Mouse (Mus musculus): Measurements from ENCODE around the gene Litaf. TPM values are rescaled to one million over a fixed set of nuclear protein-coding genes. Genes with fewer than 3 reads are reported as not detected.

Gene Litaf
- total and polyA plus RNA-seq, 3 experiments = 97.5 to 178 (median 154) TPM

DNA sequence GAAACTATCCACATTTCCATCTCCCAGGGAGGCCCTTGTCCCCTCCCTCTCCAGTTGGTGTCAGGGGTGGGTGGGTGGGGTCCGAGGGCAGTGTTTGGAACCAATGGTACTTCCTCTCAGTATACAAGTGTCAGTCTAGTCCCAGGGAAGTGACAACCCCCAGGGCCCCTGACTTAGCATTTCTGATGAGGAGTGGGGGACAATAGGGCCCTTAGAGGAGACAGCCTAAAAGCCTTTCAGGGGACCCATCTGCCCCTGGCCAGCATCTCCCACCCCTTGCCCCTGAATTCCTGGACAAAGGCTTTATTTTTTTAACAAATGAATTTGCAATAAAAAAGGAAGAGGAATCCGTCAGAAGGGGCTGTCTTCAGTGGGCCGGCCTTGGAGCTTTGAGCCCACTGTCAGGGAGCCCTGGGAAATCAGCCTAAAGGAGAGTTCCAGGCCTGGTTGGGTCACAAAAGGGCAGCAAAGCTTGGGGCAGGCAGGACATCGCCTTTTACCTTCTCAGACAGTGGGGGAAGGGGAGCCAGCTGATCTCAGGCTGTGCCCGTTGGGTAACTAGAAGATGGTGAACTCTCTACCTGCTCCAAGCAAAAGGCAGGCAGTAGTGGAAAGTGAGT lies 129.1 kb downstream of the Litaf start:
- in situ Hi-C loops (cut with MboI; ENCODE audit: low pct_ligation_motif_present, low pct_unique_long_range_greater_than_20kb, low sequenced_read_pairs) = no loop called here
- H3K4me3 ChIP-seq (replicated peaks in 1 of 3; ENCODE audit: low read depth in 2 of 3, low read length in 2 of 3, poor library complexity in 1 of 3) = no peak overlapping the region
- H3K36me3 ChIP-seq (replicated peaks in 1 of 2; ENCODE audit: control insufficient read depth in 1 of 2, insufficient read depth in 1 of 2, low read length in 1 of 2) = no peaks in the 10 kb centered on the region
- DNase-seq (ENCODE audit: extremely low read depth) = no peak
- no peaks in the 10 kb centered on the region for H3K9me3 ChIP-seq (replicated peaks; ENCODE audit: low read length)
- no peaks in the 10 kb centered on the region for H3K79me2 ChIP-seq (replicated peaks; ENCODE audit: control insufficient read depth, extremely low read depth, insufficient read depth, poor library complexity, severe bottlenecking)
- TF ChIP-seq ZNF384 (IDR thresholded peaks at IDR 0.05; ENCODE audit: low read depth, low read length) (no peak), MXI1 (IDR thresholded peaks at IDR 0.05; ENCODE audit: low read depth, low read length) (no peak), ELF1 (IDR thresholded peaks at IDR 0.05; ENCODE audit: low read depth, low read length) (no peak), IRF4 (IDR thresholded peaks at IDR 0.05; ENCODE audit: low read depth, low read length) (no peak), HCFC1 (IDR thresholded peaks at IDR 0.05; ENCODE audit: low read depth, low read length) (no peak), MAX (IDR thresholded peaks at IDR 0.05; ENCODE audit: low read length) (no peak), NELFE (IDR thresholded peaks at IDR 0.05; ENCODE audit: low read depth, low read length) (no peak), ZC3H11A (IDR thresholded peaks at IDR 0.05; ENCODE audit: low read depth, low read length) (no peak), USF2 (conservative IDR thresholded peaks at IDR 0.05; ENCODE audit: low read depth, low read length) (no peak), POLR2A (IDR thresholded peaks at IDR 0.05; ENCODE audit: low read depth, low read length) (no peak), BHLHE40 (IDR thresholded peaks at IDR 0.05; ENCODE audit: low read depth, low read length) (no peak), TCF12 (IDR thresholded peaks at IDR 0.05; ENCODE audit: low read depth, low read length) (no peak), ZKSCAN1 (IDR thresholded peaks at IDR 0.05; ENCODE audit: borderline replicate concordance, low read depth, low read length) (no peak), CHD1 (IDR thresholded peaks at IDR 0.05; ENCODE audit: low read depth, low read length) (no peak), CTCF (conservative IDR thresholded peaks at IDR 0.05 in 1 of 2, IDR thresholded peaks at IDR 0.05 in 1 of 2; ENCODE audit: low read depth in 2 of 2, low read length in 2 of 2) (no peak), E2F4 (IDR thresholded peaks at IDR 0.05; ENCODE audit: insufficient replicate concordance, low read depth, low read length) (no peak), UBTF (IDR thresholded peaks at IDR 0.05; ENCODE audit: low read depth, low read length) (no peak)
- no peak overlapping the region for H3K9ac ChIP-seq (ENCODE audit: insufficient read depth, low read depth)
- H3K4me1 ChIP-seq (ENCODE audit: control insufficient read depth in 1 of 2, insufficient read depth in 2 of 2) = peaks cover 0 to 16% of the 10 kb centered on the region in 2 experiments; a peak in 3 of 4 replicates
- dilution Hi-C loops (cut with MboI; ENCODE audit: extremely low pct_ligation_motif_present, extremely low pct_unique_long_range_greater_than_20kb, low sequenced_read_pairs) = no loop called here
- H3K4me2 ChIP-seq (ENCODE audit: insufficient read depth, low read depth, poor library complexity, severe bottlenecking) = no peak overlapping the region
- H3K27ac ChIP-seq (ENCODE audit: insufficient read depth, low read depth) = no peak overlapping the region
- no peaks in the 10 kb centered on the region for H3K27me3 ChIP-seq (replicated peaks)

DNA sequence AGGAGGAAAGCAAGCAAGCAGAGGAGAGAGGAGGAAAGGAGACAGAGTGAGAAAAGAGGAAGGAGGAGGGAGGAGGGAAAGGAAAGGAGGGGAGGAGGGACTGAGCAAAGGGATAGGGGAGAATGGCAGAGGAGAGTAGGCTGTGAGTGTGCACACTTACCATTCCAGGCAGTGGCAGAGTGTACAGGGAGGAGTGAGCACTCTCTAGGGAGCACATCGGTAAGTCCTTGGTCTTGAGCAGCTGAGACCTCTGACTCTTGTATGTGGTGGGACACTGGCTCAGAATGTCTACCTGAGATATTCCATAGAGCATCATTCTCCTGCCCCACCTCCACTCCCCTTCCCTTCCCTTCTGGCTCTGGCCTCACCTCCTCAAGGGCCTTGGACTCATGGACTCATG lies 131.9 kb downstream of the Litaf start:
- no peak overlapping the region for H3K27ac ChIP-seq (ENCODE audit: insufficient read depth, low read depth)
- no peak for TF ChIP-seq ZNF384 (IDR thresholded peaks at IDR 0.05; ENCODE audit: low read depth, low read length)
- no peak for TF ChIP-seq HCFC1 (IDR thresholded peaks at IDR 0.05; ENCODE audit: low read depth, low read length)
- no peak for TF ChIP-seq MAX (IDR thresholded peaks at IDR 0.05; ENCODE audit: low read length)
- TF ChIP-seq MXI1 (IDR thresholded peaks at IDR 0.05; ENCODE audit: low read depth, low read length) = no peak
- no peak for TF ChIP-seq UBTF (IDR thresholded peaks at IDR 0.05; ENCODE audit: low read depth, low read length)
- no peak for TF ChIP-seq GABPA (IDR thresholded peaks at IDR 0.05; ENCODE audit: insufficient replicate concordance, low read depth, low read length)
- TF ChIP-seq ZC3H11A (IDR thresholded peaks at IDR 0.05; ENCODE audit: low read depth, low read length) = no peak
- no peak for TF ChIP-seq NRF1 (IDR thresholded peaks at IDR 0.05; ENCODE audit: low read depth, low read length)
- TF ChIP-seq MAFK (IDR thresholded peaks at IDR 0.05; ENCODE audit: insufficient replicate concordance, low read length) = no peak
- TF ChIP-seq PAX5 (IDR thresholded peaks at IDR 0.05; ENCODE audit: low read length) = no peak
- no peak for TF ChIP-seq EP300 (IDR thresholded peaks at IDR 0.05; ENCODE audit: low read length)
- no peak for TF ChIP-seq MYC (IDR thresholded peaks at IDR 0.05; ENCODE audit: low read depth, low read length)
- TF ChIP-seq IRF4 (IDR thresholded peaks at IDR 0.05; ENCODE audit: low read depth, low read length) = no peak
- TF ChIP-seq CHD1 (IDR thresholded peaks at IDR 0.05; ENCODE audit: low read depth, low read length) = no peak
- no peak for TF ChIP-seq RAD21 (IDR thresholded peaks at IDR 0.05; ENCODE audit: low read depth, low read length)
- no peak for TF ChIP-seq ZMIZ1 (IDR thresholded peaks at IDR 0.05; ENCODE audit: low read depth, low read length)
- in situ Hi-C loops (cut with MboI; ENCODE audit: low pct_ligation_motif_present, low pct_unique_long_range_greater_than_20kb, low sequenced_read_pairs) (no loop called here), dilution Hi-C loops (cut with MboI; ENCODE audit: extremely low pct_ligation_motif_present, extremely low pct_unique_long_range_greater_than_20kb, low sequenced_read_pairs) (no loop called here)
- H3K4me3 ChIP-seq (replicated peaks in 1 of 3; ENCODE audit: low read depth in 2 of 3, low read length in 2 of 3, poor library complexity in 1 of 3) = no peak overlapping the region
- no peaks in the 10 kb centered on the region for H3K36me3 ChIP-seq (replicated peaks in 1 of 2; ENCODE audit: control insufficient read depth in 1 of 2, insufficient read depth in 1 of 2, low read length in 1 of 2)
- H3K4me2 ChIP-seq (ENCODE audit: insufficient read depth, low read depth, poor library complexity, severe bottlenecking) = no peak overlapping the region
- no peak overlapping the region for H3K9ac ChIP-seq (ENCODE audit: insufficient read depth, low read depth)
- H3K27me3 ChIP-seq (replicated peaks) = no peaks in the 10 kb centered on the region
- peaks cover 0 to 16% of the 10 kb centered on the region in 2 experiments; a peak in 3 of 4 replicates for H3K4me1 ChIP-seq (ENCODE audit: control insufficient read depth in 1 of 2, insufficient read depth in 2 of 2)
- no peaks in the 10 kb centered on the region for H3K79me2 ChIP-seq (replicated peaks; ENCODE audit: control insufficient read depth, extremely low read depth, insufficient read depth, poor library complexity, severe bottlenecking)
- peaks cover 10% of the 10 kb centered on the region for H3K9me3 ChIP-seq (replicated peaks; ENCODE audit: low read length)
- no peak for DNase-seq (ENCODE audit: extremely low read depth)
